Mouse (Mus musculus): ENCODE results near the gene Mpp6.

Gene Mpp6

GRCm38 (mm10) chr6:50149378-50149777 lies 39.3 kb downstream of the Mpp6 start:
- DNase-seq (ENCODE audit: low spot score) = no peak

DNA sequence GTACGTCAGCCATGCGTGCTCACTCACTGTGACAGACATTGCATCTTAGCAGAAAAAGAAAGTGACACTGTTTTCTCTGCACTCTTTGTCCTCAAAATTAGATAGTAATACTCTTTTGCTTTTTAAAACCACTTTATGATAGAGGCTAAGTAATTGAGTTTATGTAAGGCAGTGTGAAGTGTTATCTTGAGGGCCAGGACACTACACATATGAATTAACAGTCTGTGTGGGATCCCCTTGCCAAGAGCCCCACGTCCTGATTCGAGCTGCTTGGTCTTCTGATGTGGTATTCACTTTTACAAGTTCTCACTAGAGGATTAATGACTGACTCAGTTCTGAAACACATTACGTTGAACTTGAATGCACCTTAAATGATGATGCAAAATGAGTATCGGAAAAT lies 49.8 kb downstream of the Mpp6 start:
- DNase-seq (ENCODE audit: low spot score) = no peak

DNA sequence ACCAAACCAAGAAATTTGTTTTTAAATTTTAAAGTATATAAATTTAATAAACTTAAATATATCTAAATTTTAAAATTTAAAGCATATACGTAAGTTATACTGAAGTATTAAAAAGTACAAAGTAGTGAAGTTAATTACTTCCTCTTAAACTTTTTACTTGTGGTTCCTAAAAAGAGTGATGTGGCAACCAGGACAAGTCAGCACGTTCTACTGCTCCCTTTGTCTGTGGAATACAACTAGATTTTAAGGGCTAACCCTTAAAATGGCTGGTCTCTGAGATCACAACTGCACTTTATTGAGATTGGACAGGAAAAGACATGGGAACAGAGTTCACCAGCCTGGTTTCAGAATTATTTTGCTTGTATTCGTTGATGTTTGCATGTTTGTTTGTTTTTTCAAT lies 53.0 kb downstream of the Mpp6 start:
- no peak for DNase-seq (ENCODE audit: low spot score)

- DNase-seq (ENCODE audit: low spot score) = no peak
Observed at GRCm38 (mm10) chr6:50168821-50169220, 58.8 kb downstream of the Mpp6 start.

GRCm38 (mm10) chr6:50169771-50170170 lies 59.7 kb downstream of the Mpp6 start:
- no peak for DNase-seq (ENCODE audit: low spot score)

DNA sequence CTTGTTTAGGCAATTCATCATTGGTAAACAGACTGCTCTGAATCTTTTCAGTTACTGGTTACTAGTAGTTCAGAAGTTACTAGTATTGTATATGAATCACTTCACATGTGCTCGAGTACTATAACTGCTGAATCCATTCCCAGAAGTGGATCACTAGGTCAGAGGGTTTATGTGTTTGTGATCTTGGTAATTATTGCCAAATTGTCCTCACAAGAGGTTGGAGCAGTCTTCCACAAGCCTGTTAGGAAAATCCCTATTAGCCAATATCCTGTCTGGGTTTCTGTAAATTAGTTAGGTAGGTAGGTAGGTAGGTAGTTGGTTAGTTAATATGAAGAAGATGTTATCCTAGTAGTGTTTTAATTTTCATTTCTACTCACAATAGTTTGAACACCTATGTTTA lies 65.7 kb downstream of the Mpp6 start:
- DNase-seq (ENCODE audit: low spot score) = no peak

DNA sequence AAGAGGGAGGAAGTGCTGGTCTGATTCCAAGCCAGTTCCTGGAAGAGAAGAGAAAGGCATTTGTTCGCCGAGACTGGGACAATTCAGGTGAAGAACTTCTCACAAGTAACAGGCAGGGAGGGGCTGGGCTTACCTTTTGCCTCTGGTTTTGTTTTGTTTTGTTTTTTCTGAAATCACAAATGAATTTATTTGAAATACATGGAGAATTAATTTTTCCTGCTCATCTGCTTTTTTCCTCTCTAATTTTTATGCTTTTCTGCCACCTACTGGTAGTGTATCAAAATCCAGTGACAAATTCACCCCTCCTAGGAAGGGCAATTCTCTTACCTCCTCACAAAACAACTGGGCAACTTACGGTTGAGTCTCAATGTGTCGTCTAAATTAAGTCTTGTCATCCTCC lies 70.1 kb downstream of the Mpp6 start:
- DNase-seq (ENCODE audit: low spot score) = no peak

- no peak for DNase-seq (ENCODE audit: low spot score)
Observed at GRCm38 (mm10) chr6:50187955-50188354, 77.9 kb downstream of the Mpp6 start.

- no peak for DNase-seq (ENCODE audit: low spot score)
Observed at GRCm38 (mm10) chr6:50189376-50189775, 79.3 kb downstream of the Mpp6 start.

- DNase-seq (ENCODE audit: low spot score) = no peak
Observed at GRCm38 (mm10) chr6:50191605-50192004, 81.6 kb downstream of the Mpp6 start.

- no peak for DNase-seq (ENCODE audit: low spot score)
Observed at GRCm38 (mm10) chr6:50192169-50192568, 82.1 kb downstream of the Mpp6 start.

DNA sequence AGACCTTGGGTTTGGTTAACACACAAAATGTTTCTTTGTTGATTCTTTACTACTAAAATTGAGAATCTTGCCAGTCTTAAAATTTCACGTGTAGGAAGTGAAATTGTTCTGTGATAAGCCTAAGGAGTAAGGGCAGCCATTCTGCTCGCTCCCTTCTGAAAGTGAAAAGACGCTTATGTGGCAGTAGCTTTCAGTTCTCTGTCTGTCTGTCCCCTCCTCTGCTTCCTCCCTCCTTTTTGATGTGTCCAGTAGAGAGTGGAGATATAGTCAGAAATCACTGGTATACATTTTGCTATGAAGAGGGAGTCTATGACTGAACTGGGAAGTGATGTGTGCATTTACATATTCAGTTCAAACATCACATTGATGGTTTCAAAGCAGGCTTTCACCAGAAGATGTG lies 82.8 kb downstream of the Mpp6 start:
- DNase-seq (ENCODE audit: low spot score) = no peak

- no peak for DNase-seq (ENCODE audit: low spot score)
Observed at GRCm38 (mm10) chr6:50193851-50194250, 83.8 kb downstream of the Mpp6 start.

GRCm38 (mm10) chr6:50204356-50204755 lies 94.3 kb downstream of the Mpp6 start:
- no peak for DNase-seq (ENCODE audit: low spot score)

DNA sequence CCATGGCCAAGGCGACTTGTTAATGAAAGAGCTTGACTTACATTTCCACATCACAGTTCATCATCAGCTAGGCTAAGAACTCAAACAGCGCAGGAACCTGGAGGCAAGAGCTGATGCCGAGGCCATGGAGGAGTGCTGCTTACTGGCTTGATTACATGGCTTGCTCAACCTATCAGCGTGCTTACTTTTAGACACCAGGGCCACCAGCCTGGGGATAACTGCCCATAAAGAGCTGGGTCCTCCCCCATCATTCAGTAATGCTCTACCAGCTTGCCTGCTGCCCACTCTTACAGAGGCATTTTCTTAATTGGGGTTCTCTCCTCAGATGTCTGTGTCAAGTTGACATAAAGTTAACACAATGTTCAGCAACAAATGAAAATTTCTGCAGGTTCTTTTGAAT lies 95.1 kb downstream of the Mpp6 start:
- DNase-seq (ENCODE audit: low spot score) = no peak

- no peak for DNase-seq (ENCODE audit: low spot score)
Observed at GRCm38 (mm10) chr6:50214711-50215372, 104.8 kb downstream of the Mpp6 start.

DNA sequence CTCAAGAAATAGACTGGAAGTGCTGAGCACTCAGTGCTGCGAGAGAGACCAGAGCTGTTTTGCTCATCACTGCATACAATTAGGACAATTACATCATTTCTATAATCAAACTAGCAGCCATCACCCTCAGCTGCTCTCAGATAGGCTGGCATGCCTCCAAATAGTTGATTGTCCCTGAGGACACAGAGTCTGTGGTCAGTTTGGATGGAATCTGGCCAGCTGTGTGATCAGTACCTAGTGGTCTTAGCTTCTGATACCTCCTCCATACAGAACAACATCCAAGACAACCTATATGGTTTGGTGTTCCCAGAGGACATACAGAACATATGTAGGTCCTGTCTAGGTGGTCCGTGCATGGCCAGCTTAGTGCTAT lies 105.3 kb downstream of the Mpp6 start:
- no peak for DNase-seq (ENCODE audit: low spot score)

GRCm38 (mm10) chr6:50215986-50216385 lies 105.9 kb downstream of the Mpp6 start:
- no peak for DNase-seq (ENCODE audit: low spot score)

DNA sequence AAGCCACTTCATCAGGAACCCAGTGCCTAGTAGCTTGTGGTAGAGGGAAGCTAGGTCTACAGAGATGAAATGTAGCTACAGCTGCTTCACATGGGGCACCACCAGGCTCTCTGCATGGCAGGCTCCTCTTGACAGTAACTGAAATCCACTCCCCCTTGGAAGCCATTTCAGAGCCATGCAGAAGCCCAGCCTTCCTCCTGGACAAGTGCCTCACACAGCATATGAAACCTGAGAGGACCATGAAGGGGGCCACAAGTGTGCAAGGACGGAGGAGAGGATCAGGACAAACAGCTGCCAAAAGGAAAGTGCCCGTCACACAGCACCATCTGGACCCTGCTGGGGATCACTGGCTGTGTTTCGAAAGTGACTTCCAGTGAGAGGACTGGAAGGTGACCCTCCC lies 108.6 kb downstream of the Mpp6 start:
- no peak for DNase-seq (ENCODE audit: low spot score)

DNA sequence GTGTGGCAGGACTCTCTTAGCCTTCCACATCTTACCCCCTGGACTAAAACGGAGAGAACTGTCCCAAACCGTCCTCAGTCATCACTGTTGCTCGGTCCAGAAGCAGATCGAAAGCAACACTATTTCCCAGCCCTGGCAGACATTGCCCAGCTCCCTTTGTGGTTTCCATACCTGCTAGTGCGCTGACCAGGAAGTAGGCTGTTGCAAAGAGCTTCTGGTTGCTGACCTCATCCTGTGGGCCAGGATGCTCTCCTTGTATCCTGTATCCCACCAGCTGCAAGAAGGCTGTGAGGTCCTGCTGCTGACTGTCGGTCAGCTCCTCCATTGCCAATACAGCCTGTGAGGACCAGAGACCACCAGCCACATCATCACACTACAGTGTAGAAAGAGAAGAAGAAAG lies 109.0 kb downstream of the Mpp6 start:
- no peak for DNase-seq (ENCODE audit: low spot score)

DNA sequence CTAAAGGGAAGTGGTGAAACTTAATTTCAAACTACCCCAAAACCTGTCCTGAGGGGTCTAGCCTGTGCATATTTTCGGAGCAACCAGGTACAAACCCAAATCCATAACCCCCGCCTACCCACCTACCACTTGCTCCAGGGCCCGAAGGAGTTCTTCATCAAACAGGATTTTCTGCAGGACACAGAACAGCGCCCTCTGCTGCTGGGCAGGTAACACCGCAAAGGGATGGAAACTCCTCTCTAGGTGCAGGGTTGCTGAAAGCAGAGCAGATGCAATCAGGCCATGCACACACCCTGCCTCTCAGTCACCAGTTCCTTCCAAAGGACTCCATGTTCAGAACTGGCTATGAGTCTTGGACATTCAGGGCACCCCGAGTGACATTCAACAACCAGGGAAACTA lies 110.8 kb downstream of the Mpp6 start:
- peak; percentile 40 for DNase-seq (ENCODE audit: low spot score)

- no peak for DNase-seq (ENCODE audit: low spot score)
Observed at GRCm38 (mm10) chr6:50222351-50222750, 112.3 kb downstream of the Mpp6 start.

DNA sequence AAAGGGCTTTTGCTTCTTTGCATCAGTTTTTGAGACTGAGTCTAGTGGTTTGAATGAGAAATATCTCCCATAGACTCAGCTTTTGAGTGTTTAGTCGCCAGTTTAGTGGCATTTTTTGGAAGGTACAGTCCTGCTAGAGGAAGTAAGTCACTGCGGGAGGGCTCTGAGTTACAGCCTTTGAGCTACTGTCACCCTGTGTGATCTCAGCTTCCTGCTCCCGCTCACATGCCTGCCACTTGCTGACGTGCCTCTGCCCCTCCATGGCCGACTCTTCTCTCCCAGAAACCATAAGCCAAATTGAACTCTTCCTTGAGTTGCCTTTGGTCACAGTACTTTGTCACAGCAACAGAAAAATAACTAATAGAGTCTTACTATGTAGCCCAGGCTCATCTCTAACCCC lies 112.9 kb downstream of the Mpp6 start:
- no peak for DNase-seq (ENCODE audit: low spot score)

DNA sequence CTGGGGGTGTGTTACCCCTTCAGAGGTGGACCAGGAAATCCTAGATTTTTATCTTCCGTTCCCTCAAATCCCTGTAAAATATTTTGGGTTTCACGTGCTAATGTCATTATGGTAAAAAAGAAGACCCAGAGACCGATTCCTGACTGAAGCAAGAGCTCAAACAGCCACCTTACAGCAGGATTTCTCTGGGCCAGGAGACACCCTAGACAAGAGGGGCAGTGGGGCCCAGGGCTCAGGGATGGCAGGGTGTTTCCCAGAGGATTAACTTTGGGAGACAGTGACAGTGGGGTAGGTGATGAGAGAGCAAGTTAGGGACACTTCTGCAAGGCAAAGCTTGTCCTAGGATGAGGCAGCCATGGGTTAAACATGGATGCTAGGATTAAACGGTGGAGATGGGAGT lies 113.6 kb downstream of the Mpp6 start:
- no peak for DNase-seq (ENCODE audit: low spot score)

GRCm38 (mm10) chr6:50225232-50225631 lies 115.2 kb downstream of the Mpp6 start:
- no peak for DNase-seq (ENCODE audit: low spot score)

Measured in ovary, postnatal 36 days (tissue).